Mouse (Mus musculus): Measurements from ENCODE around the gene Zcchc3. TPM values are rescaled to one million over a fixed set of nuclear protein-coding genes. Genes with fewer than 3 reads are reported as not detected.
A peak's percentile ranks its signal among the peaks of the same experiment; 100 is the strongest.
"Not testable (repeated sequence)": the region's sequence is repeated elsewhere in the genome, so short reads cannot be mapped to it uniquely, and the experiment has no call there.

Gene Zcchc3
- polyA plus RNA-seq, 1 experiment: 0.90 TPM

GRCm38 (mm10) chr2:152438963-152439362 lies 24.1 kb upstream of the Zcchc3 start:
- Histone ChIP-seq H3K27me3 (ENCODE audit: control insufficient read depth) (no peaks in the 10 kb centered on the region), H3K4me3 (replicated peaks) (no peak overlapping the region), H3K9me3 (ENCODE audit: control insufficient read depth, low read length) (no peaks in the 10 kb centered on the region), H3K4me1 (ENCODE audit: control insufficient read depth) (peaks cover 9% of the 10 kb centered on the region), H3K36me3 (ENCODE audit: control insufficient read depth) (no peaks in the 10 kb centered on the region)
- TF ChIP-seq GATA1 (IDR thresholded peaks at IDR 0.05; ENCODE audit: low read length) (no peak), TAL1 (IDR thresholded peaks at IDR 0.05; ENCODE audit: low read length) (no peak)

GRCm38 (mm10) chr2:152436983-152437860 lies 22.4 kb upstream of the Zcchc3 start:
- TF ChIP-seq TAL1 (IDR thresholded peaks at IDR 0.05; ENCODE audit: low read length) (no peak), GATA1 (IDR thresholded peaks at IDR 0.05; ENCODE audit: low read length) (no peak)

GRCm38 (mm10) chr2:152436405-152436901 lies 21.6 kb upstream of the Zcchc3 start:
- Histone ChIP-seq H3K9me3 (ENCODE audit: control insufficient read depth, low read length) (no peaks in the 10 kb centered on the region), H3K4me3 (replicated peaks) (no peak overlapping the region), H3K36me3 (ENCODE audit: control insufficient read depth) (no peaks in the 10 kb centered on the region), H3K27me3 (ENCODE audit: control insufficient read depth) (no peaks in the 10 kb centered on the region), H3K4me1 (ENCODE audit: control insufficient read depth) (peaks cover 9% of the 10 kb centered on the region)
- TF ChIP-seq GATA1 (IDR thresholded peaks at IDR 0.05; ENCODE audit: low read length) (no peak), TAL1 (IDR thresholded peaks at IDR 0.05; ENCODE audit: low read length) (no peak)

More at GRCm38 (mm10) chr2:152436983-152437860, 22.4 kb upstream of the Zcchc3 start:
- H3K27me3 ChIP-seq (ENCODE audit: control insufficient read depth): no peaks in the 10 kb centered on the region
- H3K9me3 ChIP-seq (ENCODE audit: control insufficient read depth, low read length): no peaks in the 10 kb centered on the region
- no peaks in the 10 kb centered on the region for H3K36me3 ChIP-seq (ENCODE audit: control insufficient read depth)
- H3K4me1 ChIP-seq (ENCODE audit: control insufficient read depth): peaks cover 9% of the 10 kb centered on the region
- peak overlapping the region; percentile 60 for H3K4me3 ChIP-seq (replicated peaks)

- not testable (repeated sequence) for H3K9me3 ChIP-seq (ENCODE audit: control insufficient read depth, low read length); H3K4me1 ChIP-seq (ENCODE audit: control insufficient read depth); H3K27me3 ChIP-seq (ENCODE audit: control insufficient read depth); H3K36me3 ChIP-seq (ENCODE audit: control insufficient read depth); H3K4me3 ChIP-seq (replicated peaks)
These were observed 13.7 kb upstream of the Zcchc3 start for GRCm38 (mm10) chr2:152428481-152428880.

- TF ChIP-seq GATA1 (IDR thresholded peaks at IDR 0.05; ENCODE audit: low read length) (no peak), TAL1 (IDR thresholded peaks at IDR 0.05; ENCODE audit: low read length) (no peak)
- Histone ChIP-seq H3K4me1 (ENCODE audit: control insufficient read depth) (no peaks in the 10 kb centered on the region), H3K9me3 (ENCODE audit: control insufficient read depth, low read length) (no peaks in the 10 kb centered on the region), H3K27me3 (ENCODE audit: control insufficient read depth) (peaks cover 2% of the 10 kb centered on the region; the same call in 1 of the 2 replicates), H3K36me3 (ENCODE audit: control insufficient read depth) (no peaks in the 10 kb centered on the region), H3K4me3 (replicated peaks) (no peak overlapping the region)
These were observed 12.7 kb upstream of the Zcchc3 start for GRCm38 (mm10) chr2:152427493-152427892.

- TF ChIP-seq TAL1 (IDR thresholded peaks at IDR 0.05; ENCODE audit: low read length): no peak
- TF ChIP-seq GATA1 (IDR thresholded peaks at IDR 0.05; ENCODE audit: low read length): no peak
- Histone ChIP-seq H3K4me3 (replicated peaks) (peak overlapping the region; percentile 90), H3K9me3 (ENCODE audit: control insufficient read depth, low read length) (peaks cover 11% of the 10 kb centered on the region), H3K36me3 (ENCODE audit: control insufficient read depth) (peaks cover 21% of the 10 kb centered on the region), H3K4me1 (ENCODE audit: control insufficient read depth) (peaks cover 45% of the 10 kb centered on the region), H3K27me3 (ENCODE audit: control insufficient read depth) (no peaks in the 10 kb centered on the region)
These were observed 959 bp upstream of the Zcchc3 start for GRCm38 (mm10) chr2:152415786-152416185.

GRCm38 (mm10) chr2:152415287-152415686 lies 460 bp upstream of the Zcchc3 start, which contains the start of gene 6820408C15Rik:
Gene 6820408C15Rik, plus strand, starts transcription at chr2:152415587.
- peaks cover 25% of the 10 kb centered on the region for H3K36me3 ChIP-seq (ENCODE audit: control insufficient read depth)
- H3K27me3 ChIP-seq (ENCODE audit: control insufficient read depth): no peaks in the 10 kb centered on the region
- peak within 1 kb of the TSS; percentile 90 for H3K4me3 ChIP-seq (replicated peaks)
- TF ChIP-seq TAL1 (IDR thresholded peaks at IDR 0.05; ENCODE audit: low read length) (no peak), GATA1 (IDR thresholded peaks at IDR 0.05; ENCODE audit: low read length) (no peak)
- H3K4me1 ChIP-seq (ENCODE audit: control insufficient read depth): peaks cover 49% of the 10 kb centered on the region
- peaks cover 10% of the 10 kb centered on the region for H3K9me3 ChIP-seq (ENCODE audit: control insufficient read depth, low read length)

- peaks cover 25% of the 10 kb centered on the region for H3K36me3 ChIP-seq (ENCODE audit: control insufficient read depth)
- TF ChIP-seq TAL1 (IDR thresholded peaks at IDR 0.05; ENCODE audit: low read length) (no peak), GATA1 (IDR thresholded peaks at IDR 0.05; ENCODE audit: low read length) (no peak)
- peaks cover 7% of the 10 kb centered on the region for H3K9me3 ChIP-seq (ENCODE audit: control insufficient read depth, low read length)
- H3K4me1 ChIP-seq (ENCODE audit: control insufficient read depth): peaks cover 56% of the 10 kb centered on the region
- no peaks in the 10 kb centered on the region for H3K27me3 ChIP-seq (ENCODE audit: control insufficient read depth)
- H3K4me3 ChIP-seq (replicated peaks): peak overlapping the region; percentile 90
These were observed 852 bp downstream of the Zcchc3 start for GRCm38 (mm10) chr2:152413765-152414584.
